Mouse (Mus musculus) T-helper 17 cell (primary cell): ENCODE measurements around the gene Hsf2.

Experiments
- in situ Hi-C, 2 experiments: fragments of 300-600 bp; cut with MboI, MseI; formaldehyde crosslinking; loops; 1 replicate in 1 of 2; 2 replicates in 1 of 2; pipeline ENCODE4 v1.15.1; 2025; ENCODE audit warnings: high pct_unique_total_duplicates in 2 of 2

Hsf2 gene

GRCm38 (mm10) chr10:57485908-57486541 is at the start of gene Hsf2:
Gene Hsf2, plus strand, starts transcription at chr10:57486385.
- in situ Hi-C loops: loop anchor here (25.0 kb wide), 1 partner anchor 1374 kb away; the partner anchor contains the start of gene Msl3l2 (in 2 of the 2)

- in situ Hi-C loops: loop anchor here (5.0 to 25.0 kb wide), 8 partner anchors 414 to 1624 kb away; partner anchors contain the start of gene AW822073 (in 1 of the 2)
These were observed 48.3 kb upstream of the Hsf2 start for GRCm38 (mm10) chr10:57437898-57438297.

- in situ Hi-C loops: loop anchor here (5.0 to 25.0 kb wide), 7 partner anchors 781 to 1621 kb away; partner anchors contain the start of gene AW822073 (in 1 of the 2)
These were observed 45.1 kb upstream of the Hsf2 start for GRCm38 (mm10) chr10:57441049-57441448.

GRCm38 (mm10) chr10:57444392-57444791 is 41.8 kb upstream of the Hsf2 start:
- in situ Hi-C loops: loop anchor here (5.0 to 25.0 kb wide), 7 partner anchors 778 to 1618 kb away; partner anchors contain the start of gene AW822073 (in 1 of the 2)

GRCm38 (mm10) chr10:57445655-57446054 is 40.5 kb upstream of the Hsf2 start:
- in situ Hi-C loops: loop anchor here (5.0 to 25.0 kb wide), 7 partner anchors 1078 to 1617 kb away; no protein-coding TSS in a partner anchor

- in situ Hi-C loops: loop anchor here (5.0 to 25.0 kb wide), 7 partner anchors 1080 to 1615 kb away; no protein-coding TSS in a partner anchor
These were observed 38.5 kb upstream of the Hsf2 start for GRCm38 (mm10) chr10:57447657-57448050.

GRCm38 (mm10) chr10:57448051-57448716 is 38.0 kb upstream of the Hsf2 start:
- in situ Hi-C loops: loop anchor here (5.0 to 25.0 kb wide), 7 partner anchors 1081 to 1614 kb away; no protein-coding TSS in a partner anchor

GRCm38 (mm10) chr10:57463298-57463697 is 22.9 kb upstream of the Hsf2 start:
- in situ Hi-C loops: loop anchor here (5.0 to 10.0 kb wide), 2 partner anchors 272 to 279 kb away; no protein-coding TSS in a partner anchor

DNA sequence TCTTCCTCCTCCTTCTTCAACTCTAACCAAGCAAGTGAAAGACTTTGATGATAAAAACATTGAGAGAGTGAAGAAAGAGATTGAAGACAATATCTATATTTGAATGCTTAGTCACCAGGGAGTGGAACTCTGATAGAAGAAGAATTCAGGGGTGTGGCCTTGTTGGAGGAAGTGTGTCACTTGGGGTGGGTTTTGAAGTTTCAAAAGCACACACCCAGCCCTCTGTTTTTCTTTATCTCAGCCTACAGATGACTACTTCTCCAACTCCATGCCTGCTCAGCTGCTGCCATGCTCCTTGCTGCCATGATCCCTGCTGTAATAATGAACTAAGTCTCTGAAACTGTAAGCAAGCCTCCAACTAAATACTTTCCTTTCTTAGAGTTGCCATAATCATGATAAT is 20.4 kb upstream of the Hsf2 start:
- in situ Hi-C loops: loop anchor here in 1 of 2 experiments (10.0 kb wide), 1 partner anchor 269 kb away; no protein-coding TSS in a partner anchor

DNA sequence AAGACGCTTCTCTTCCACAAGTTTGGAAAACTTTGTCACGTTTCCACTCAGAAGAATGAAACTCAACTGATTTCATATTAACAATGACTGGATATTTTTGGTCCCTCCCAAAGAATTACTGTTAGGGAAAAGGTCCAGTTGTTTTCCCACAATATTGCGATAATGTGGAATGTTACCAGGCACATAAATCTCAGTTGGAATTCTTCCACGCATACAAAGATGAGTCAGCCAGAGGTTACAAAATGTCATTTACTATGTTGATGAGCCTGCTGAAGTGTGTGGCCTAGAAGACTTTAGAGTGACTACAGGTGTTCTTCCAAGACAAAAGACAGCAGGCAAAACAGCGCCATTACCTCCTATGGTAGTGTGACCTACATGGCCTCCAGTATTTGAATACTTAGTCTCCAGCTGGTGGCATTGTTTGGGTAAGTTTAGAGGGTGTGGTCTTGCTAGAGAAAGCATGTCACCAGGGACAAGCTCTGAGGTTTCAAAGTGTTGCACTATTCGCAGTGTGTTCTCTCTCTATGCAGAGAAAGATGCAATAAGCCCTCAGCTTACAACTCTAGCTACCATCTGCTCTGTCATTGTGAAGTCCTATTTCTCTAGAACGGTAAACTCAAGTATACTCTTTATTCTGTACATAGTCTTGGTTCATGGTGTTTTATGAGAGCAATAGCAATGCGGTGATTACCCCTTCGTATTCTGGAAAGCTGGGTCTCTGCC is 8.9 kb upstream of the Hsf2 start:
- in situ Hi-C loops: loop anchor here (25.0 kb wide), 1 partner anchor 1365 kb away; the partner anchor contains the start of gene Msl3l2 (in 2 of the 2)

GRCm38 (mm10) chr10:57481717-57482116 is 4.5 kb upstream of the Hsf2 start:
- in situ Hi-C loops: loop anchor here (25.0 kb wide), 1 partner anchor 1369 kb away; the partner anchor contains the start of gene Msl3l2 (in 2 of the 2)

GRCm38 (mm10) chr10:57484741-57485140 is 1.4 kb upstream of the Hsf2 start:
- in situ Hi-C loops: loop anchor here (25.0 kb wide), 1 partner anchor 1372 kb away; the partner anchor contains the start of gene Msl3l2 (in 2 of the 2)

DNA sequence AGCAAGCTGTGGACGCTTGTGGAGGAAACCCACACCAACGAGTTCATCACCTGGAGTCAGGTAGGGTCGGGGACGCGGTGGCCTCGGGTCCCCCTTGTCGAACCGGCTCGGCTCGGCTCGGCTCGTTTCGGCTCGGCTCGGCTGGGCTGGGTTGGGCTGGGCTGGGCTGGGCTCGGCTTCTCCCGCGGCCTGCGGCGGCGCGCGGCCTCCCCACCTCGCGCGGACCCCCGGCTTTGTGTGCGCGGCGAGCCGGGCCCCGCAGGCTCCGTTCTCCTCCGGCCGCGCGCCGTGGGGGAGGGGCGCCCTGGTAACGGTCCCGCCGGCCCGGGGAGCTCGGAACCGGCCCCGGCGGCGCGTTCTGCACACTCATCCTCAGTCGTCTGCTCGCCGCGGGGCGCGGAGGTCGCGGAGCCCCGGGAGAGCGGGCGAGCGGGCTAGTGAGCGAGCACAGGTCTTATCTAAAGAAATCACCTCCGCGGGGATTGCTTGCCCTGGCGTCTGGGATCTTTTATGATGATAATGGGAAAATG is 422 bp downstream of the Hsf2 start:
- in situ Hi-C loops: loop anchor here (25.0 kb wide), 1 partner anchor 1374 kb away; the partner anchor contains the start of gene Msl3l2 (in 2 of the 2)

GRCm38 (mm10) chr10:57487201-57487600 is 1.0 kb downstream of the Hsf2 start:
- in situ Hi-C loops: loop anchor here (25.0 kb wide), 1 partner anchor 1375 kb away; the partner anchor contains the start of gene Msl3l2 (in 2 of the 2)

- in situ Hi-C loops: loop anchor here (25.0 kb wide), 1 partner anchor 1376 kb away; the partner anchor contains the start of gene Msl3l2 (in 2 of the 2)
These were observed 2.4 kb downstream of the Hsf2 start for GRCm38 (mm10) chr10:57488591-57488990.

- in situ Hi-C loops: loop anchor here (5.0 to 25.0 kb wide), 2 partner anchors 35 to 1380 kb away; partner anchors contain the start of gene Msl3l2 (in 2 of the 2)
These were observed 5.9 kb downstream of the Hsf2 start for GRCm38 (mm10) chr10:57492050-57492449.

GRCm38 (mm10) chr10:57499414-57500156 is 13.4 kb downstream of the Hsf2 start:
- in situ Hi-C loops: loop anchor here (10.0 to 25.0 kb wide), 3 partner anchors 1387 to 1855 kb away; partner anchors contain the start of gene Msl3l2 (in 2 of the 2)

DNA sequence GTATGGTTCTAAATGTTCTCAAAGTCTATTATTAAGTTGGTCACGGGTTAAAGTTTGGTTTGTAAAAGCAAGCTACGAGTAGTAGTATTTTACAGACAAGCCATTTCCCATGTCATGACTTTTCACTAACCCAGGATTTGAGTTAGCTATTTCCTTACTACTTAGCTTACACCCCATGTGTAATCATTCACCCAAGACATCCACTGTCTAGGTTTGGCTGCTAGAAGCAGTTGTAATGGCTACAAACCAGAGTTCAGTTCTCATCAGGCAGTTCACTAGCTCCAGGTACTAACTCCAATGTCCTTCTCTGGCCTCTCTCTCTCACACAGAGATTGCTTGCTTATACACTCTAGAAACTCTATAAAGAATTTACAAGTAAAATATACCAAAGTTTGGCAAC is 28.4 kb downstream of the Hsf2 start:
- in situ Hi-C loops: loop anchor here in 1 of 2 experiments (25.0 kb wide), 1 partner anchor 1823 kb away; no protein-coding TSS in a partner anchor

- in situ Hi-C loops: loop anchor here in 1 of 2 experiments (25.0 kb wide), 1 partner anchor 1822 kb away; no protein-coding TSS in a partner anchor
These were observed 29.1 kb downstream of the Hsf2 start for GRCm38 (mm10) chr10:57515278-57515677.
